Mouse (Mus musculus) layer of hippocampus, adult 11-12 months (tissue): Measurements from ENCODE around the gene Inafm2.

Experiments used
- DNase-seq: peaks from one replicate; pipeline ENCODE4 v3.0.0; 2022; ENCODE audit warnings: low spot score

The Inafm2 gene

GRCm38 (mm10) chr2:118726873-118727272 is 18.7 kb upstream of the Inafm2 start:
- no peak for DNase-seq

- no peak for DNase-seq
Measured at GRCm38 (mm10) chr2:118727911-118728310, 17.6 kb upstream of the Inafm2 start.

- DNase-seq = no peak
Measured at GRCm38 (mm10) chr2:118728337-118728736, 17.2 kb upstream of the Inafm2 start, which contains the start of gene Plcb2. Gene Plcb2, minus strand, starts transcription at chr2:118728438.

- DNase-seq = no peak
Measured at GRCm38 (mm10) chr2:118729194-118729593, 16.4 kb upstream of the Inafm2 start.

- DNase-seq = no peak
Measured at GRCm38 (mm10) chr2:118729816-118730621, 15.5 kb upstream of the Inafm2 start.

GRCm38 (mm10) chr2:118730622-118730915 is 15.0 kb upstream of the Inafm2 start:
- peak; percentile 81 for DNase-seq

GRCm38 (mm10) chr2:118731981-118732380 is 13.6 kb upstream of the Inafm2 start:
- no peak for DNase-seq

GRCm38 (mm10) chr2:118733341-118733740 is 12.2 kb upstream of the Inafm2 start:
- DNase-seq = peak; percentile 56

GRCm38 (mm10) chr2:118740341-118740740 is 5.2 kb upstream of the Inafm2 start:
- no peak for DNase-seq

- no peak for DNase-seq
Measured at GRCm38 (mm10) chr2:118741183-118741582, 4.4 kb upstream of the Inafm2 start.

GRCm38 (mm10) chr2:118743261-118743943 is 2.2 kb upstream of the Inafm2 start:
- DNase-seq = peak; percentile 71

- DNase-seq = no peak
Measured at GRCm38 (mm10) chr2:118744621-118745020, 937 bp upstream of the Inafm2 start.

GRCm38 (mm10) chr2:118745915-118746901 is 650 bp downstream of the Inafm2 start:
- no peak for DNase-seq

- no peak for DNase-seq
Measured at GRCm38 (mm10) chr2:118747301-118747960, 1.9 kb downstream of the Inafm2 start.

GRCm38 (mm10) chr2:118749341-118749884 is 3.9 kb downstream of the Inafm2 start:
- no peak for DNase-seq

GRCm38 (mm10) chr2:118750476-118750875 is 4.9 kb downstream of the Inafm2 start:
- DNase-seq = no peak

GRCm38 (mm10) chr2:118751896-118752791 is 6.6 kb downstream of the Inafm2 start:
- no peak for DNase-seq

GRCm38 (mm10) chr2:118752792-118753108 is 7.2 kb downstream of the Inafm2 start:
- DNase-seq = no peak

- no peak for DNase-seq
Measured at GRCm38 (mm10) chr2:118754143-118754542, 8.6 kb downstream of the Inafm2 start.

- DNase-seq = no peak
Measured at GRCm38 (mm10) chr2:118755407-118755806, 9.8 kb downstream of the Inafm2 start.

- no peak for DNase-seq
Measured at GRCm38 (mm10) chr2:118756103-118756502, 10.5 kb downstream of the Inafm2 start.
